Mouse (Mus musculus): Measurements from ENCODE around the gene Prl2c2. TPM values are rescaled to one million over a fixed set of nuclear protein-coding genes. Genes with fewer than 3 reads are reported as not detected.
"Not testable (repeated sequence)": the region's sequence is repeated elsewhere in the genome, so short reads cannot be mapped to it uniquely, and the experiment has no call there.

The Prl2c2 gene
- total RNA-seq (2014; fragmentation: Nextera tagmentation), result not detected in 2 replicates
- total RNA-seq (2017), result not detected in 2 replicates

DNA sequence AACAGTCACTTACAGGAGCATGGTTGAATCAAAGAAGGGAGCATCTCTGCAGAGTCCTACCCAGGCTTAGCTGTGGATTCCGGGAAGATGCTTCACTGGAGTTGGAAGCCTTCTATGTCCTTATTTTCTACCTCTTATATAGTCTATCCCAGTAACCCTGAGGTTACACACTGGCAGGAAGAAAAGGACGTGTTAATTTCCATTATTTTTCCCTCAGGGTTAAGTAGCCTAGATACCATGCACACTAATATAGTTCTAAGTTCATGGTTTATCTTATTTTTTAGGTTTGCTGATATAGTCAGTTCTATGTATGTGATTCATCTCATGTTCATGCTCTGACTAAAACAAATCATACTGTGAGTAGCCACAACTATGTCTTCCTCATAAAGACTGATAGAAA lies at the start of gene Prl2c2:
Gene Prl2c2, minus strand, starts transcription at position 101 of the 400 bp plus-strand sequence.
- ATAC-seq (replicated peaks; ENCODE audit: low FRiP score, low TSS enrichment, poor library complexity, severe bottlenecking), result not testable (repeated sequence)

DNA sequence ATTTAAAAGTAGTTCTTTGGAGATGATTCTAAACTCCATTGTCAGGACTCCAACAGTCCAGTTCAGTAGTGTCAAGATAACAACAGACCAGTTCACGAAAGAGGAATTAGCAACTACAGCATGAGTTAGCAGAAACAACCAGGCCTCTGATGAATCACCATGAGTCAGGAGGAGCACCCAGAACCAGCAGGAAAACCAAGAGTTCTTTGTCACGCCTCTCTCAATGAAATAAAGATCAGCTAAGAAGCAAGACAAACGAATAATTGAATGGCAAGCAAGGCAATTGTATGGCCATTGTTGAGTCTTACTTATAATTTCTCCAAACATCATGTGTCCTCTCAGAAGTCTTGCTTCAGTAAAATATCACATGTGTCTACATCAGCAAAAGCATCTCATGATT lies 20.7 kb upstream of the Prl2c2 start:
- ATAC-seq (replicated peaks; ENCODE audit: low FRiP score, low TSS enrichment, poor library complexity, severe bottlenecking), result not testable (repeated sequence)

DNA sequence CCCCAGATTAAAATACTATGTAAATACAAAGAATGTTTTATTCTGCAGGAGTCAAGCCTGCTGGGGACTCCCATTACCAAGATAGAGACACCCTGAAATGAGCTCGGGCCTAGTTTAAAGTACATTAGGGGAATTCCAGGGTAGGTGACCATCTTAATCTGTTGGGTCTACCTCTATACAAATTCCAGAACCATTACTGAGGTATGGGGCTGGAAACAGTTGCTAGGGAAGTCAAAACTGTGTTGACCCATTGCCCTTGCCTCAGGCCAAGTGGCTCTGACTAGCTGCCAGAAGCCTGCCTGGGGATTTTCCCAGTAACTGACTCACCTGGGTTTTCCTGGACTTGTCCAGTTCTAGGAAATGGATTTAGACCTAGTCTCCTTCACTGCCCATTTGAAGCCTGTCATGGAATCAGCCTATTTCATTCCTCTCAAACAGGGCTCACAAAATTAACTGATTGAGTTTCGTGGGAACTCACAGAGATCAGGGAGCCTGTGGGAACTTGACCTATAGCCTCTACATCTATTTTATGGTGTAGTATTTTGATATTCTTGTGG lies 8.9 kb upstream of the Prl2c2 start:
- not testable (repeated sequence) for ATAC-seq (replicated peaks; ENCODE audit: low FRiP score, low TSS enrichment, poor library complexity, severe bottlenecking)

Other genes starting within 250 kb of the Prl2c2 start
- not detected in 2 replicates for gene Prl2c3, start 205.3 kb downstream of the Prl2c2 start, total RNA-seq (2014; fragmentation: Nextera tagmentation)
- not detected in 2 replicates for gene Prl2c3, start 205.3 kb downstream of the Prl2c2 start, total RNA-seq (2017)
- not detected in 2 replicates for gene Prl2c5, start 177.3 kb upstream of the Prl2c2 start, total RNA-seq (2014; fragmentation: Nextera tagmentation)
- not detected in 2 replicates for gene Prl2c5, start 177.3 kb upstream of the Prl2c2 start, total RNA-seq (2017)

Data from megakaryocyte-erythroid progenitor cell, adult 5-6 weeks (primary cell).